Mouse (Mus musculus): ENCODE results near the gene Snapc4. TPM values are rescaled to one million over a fixed set of nuclear protein-coding genes. Genes with fewer than 3 reads are reported as not detected.
A peak's percentile ranks its signal among the peaks of the same experiment; 100 is the strongest.

Snapc4 gene
- polyA plus RNA-seq, 1 experiment: 59.2 TPM

- H3K4me1 ChIP-seq (ENCODE audit: control insufficient read depth, insufficient read depth, low read length): peaks cover 36% of the 10 kb centered on the region
- DNase-seq: peak in 1 of 2 experiments; percentile 33
- 40% methylated on average over 15 of the region's 15 CpGs for WGBS
- TF ChIP-seq CTCF (IDR thresholded peaks at IDR 0.05; ENCODE audit: borderline replicate concordance, insufficient read depth, low read depth, low read length) (no peak), POLR2A (IDR thresholded peaks at IDR 0.05; ENCODE audit: borderline replicate concordance, insufficient read depth, low read length) (no peak)
- no peak overlapping the region for H3K4me3 ChIP-seq (replicated peaks; ENCODE audit: insufficient read depth, low read depth, low read length)
- no peak overlapping the region for H3K27ac ChIP-seq (ENCODE audit: insufficient read depth, low read length)
- H3K27me3 ChIP-seq (ENCODE audit: control insufficient read depth, insufficient read depth, low read length): no peaks in the 10 kb centered on the region
These were observed 23.0 kb downstream of the Snapc4 start for GRCm38 (mm10) chr2:26357484-26357883.

- Histone ChIP-seq H3K27me3 (ENCODE audit: control insufficient read depth, insufficient read depth, low read length) (no peaks in the 10 kb centered on the region), H3K4me3 (replicated peaks; ENCODE audit: insufficient read depth, low read depth, low read length) (no peak overlapping the region), H3K27ac (ENCODE audit: insufficient read depth, low read length) (no peak overlapping the region), H3K4me1 (ENCODE audit: control insufficient read depth, insufficient read depth, low read length) (peaks cover 36% of the 10 kb centered on the region)
- DNase-seq: no peak
- WGBS: 74% methylated on average over 7 of the region's 7 CpGs
- TF ChIP-seq CTCF (IDR thresholded peaks at IDR 0.05; ENCODE audit: borderline replicate concordance, insufficient read depth, low read depth, low read length): no peak
- no peak for TF ChIP-seq POLR2A (IDR thresholded peaks at IDR 0.05; ENCODE audit: borderline replicate concordance, insufficient read depth, low read length)
These were observed 23.8 kb downstream of the Snapc4 start for GRCm38 (mm10) chr2:26356678-26357077.

GRCm38 (mm10) chr2:26356231-26356630 lies 24.2 kb downstream of the Snapc4 start:
- no peak overlapping the region for H3K27ac ChIP-seq (ENCODE audit: insufficient read depth, low read length)
- H3K27me3 ChIP-seq (ENCODE audit: control insufficient read depth, insufficient read depth, low read length): no peaks in the 10 kb centered on the region
- H3K4me3 ChIP-seq (replicated peaks; ENCODE audit: insufficient read depth, low read depth, low read length): no peak overlapping the region
- WGBS: 90% methylated on average over 4 of the region's 4 CpGs
- no peak for TF ChIP-seq POLR2A (IDR thresholded peaks at IDR 0.05; ENCODE audit: borderline replicate concordance, insufficient read depth, low read length)
- TF ChIP-seq CTCF (IDR thresholded peaks at IDR 0.05; ENCODE audit: borderline replicate concordance, insufficient read depth, low read depth, low read length): no peak
- DNase-seq: no peak
- peaks cover 37% of the 10 kb centered on the region for H3K4me1 ChIP-seq (ENCODE audit: control insufficient read depth, insufficient read depth, low read length)

GRCm38 (mm10) chr2:26354401-26354800 lies 26.1 kb downstream of the Snapc4 start:
- no peaks in the 10 kb centered on the region for H3K27me3 ChIP-seq (ENCODE audit: control insufficient read depth, insufficient read depth, low read length)
- TF ChIP-seq CTCF (IDR thresholded peaks at IDR 0.05; ENCODE audit: borderline replicate concordance, insufficient read depth, low read depth, low read length) (no peak), POLR2A (IDR thresholded peaks at IDR 0.05; ENCODE audit: borderline replicate concordance, insufficient read depth, low read length) (no peak)
- DNase-seq: peak in 1 of 2 experiments; percentile 15
- peaks cover 40% of the 10 kb centered on the region for H3K4me1 ChIP-seq (ENCODE audit: control insufficient read depth, insufficient read depth, low read length)
- no peak overlapping the region for H3K27ac ChIP-seq (ENCODE audit: insufficient read depth, low read length)
- 74% methylated on average over 4 of the region's 4 CpGs for WGBS
- no peak overlapping the region for H3K4me3 ChIP-seq (replicated peaks; ENCODE audit: insufficient read depth, low read depth, low read length)

DNA sequence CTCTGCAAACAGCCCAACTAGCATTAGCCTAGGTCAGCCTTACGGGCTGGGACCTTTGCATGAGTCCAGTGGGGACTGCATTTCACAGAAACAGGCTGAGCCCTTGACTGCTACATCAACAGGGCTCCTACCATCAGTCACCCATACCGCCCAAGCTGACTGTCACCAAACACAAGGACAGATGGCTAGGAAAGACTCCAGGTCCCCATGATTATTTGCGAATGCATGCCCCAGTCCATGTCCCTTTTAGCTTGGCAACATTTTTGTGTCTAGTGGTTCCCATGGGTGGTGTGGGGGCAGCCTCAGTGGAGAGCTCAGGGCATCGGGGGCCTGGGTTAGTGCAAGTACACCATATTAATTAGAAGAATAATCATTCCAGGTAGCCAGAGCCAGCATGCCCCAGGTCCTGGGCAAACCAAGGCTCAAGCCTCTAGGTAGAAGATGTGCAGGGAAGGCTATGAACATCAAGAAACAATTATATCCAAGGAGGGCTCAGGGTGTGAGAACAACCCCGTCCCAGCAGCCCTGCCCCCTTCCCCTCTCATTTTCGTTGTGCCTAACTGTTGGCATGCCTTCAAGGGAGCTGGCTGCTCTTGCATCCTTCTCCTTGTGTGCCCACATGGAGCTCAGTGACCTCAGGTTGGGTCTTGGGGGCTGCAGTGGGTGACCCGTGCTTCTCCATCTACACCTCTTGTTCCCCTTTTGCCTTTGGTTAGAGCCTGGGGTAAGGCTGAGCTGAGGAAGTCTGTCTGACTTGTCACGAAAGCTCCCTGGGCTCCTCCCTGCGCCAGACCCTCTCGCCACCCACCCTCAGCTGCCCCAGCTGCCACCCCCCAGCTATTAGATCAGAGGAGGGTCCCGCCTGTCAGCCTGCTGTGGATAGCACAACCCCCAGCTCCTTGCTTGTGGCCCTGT lies 27.1 kb downstream of the Snapc4 start:
- no peak for TF ChIP-seq CTCF (IDR thresholded peaks at IDR 0.05; ENCODE audit: borderline replicate concordance, insufficient read depth, low read depth, low read length)
- no peak for TF ChIP-seq POLR2A (IDR thresholded peaks at IDR 0.05; ENCODE audit: borderline replicate concordance, insufficient read depth, low read length)
- Histone ChIP-seq H3K4me3 (replicated peaks; ENCODE audit: insufficient read depth, low read depth, low read length) (peak overlapping the region; percentile 82), H3K4me1 (ENCODE audit: control insufficient read depth, insufficient read depth, low read length) (peaks cover 40% of the 10 kb centered on the region), H3K27ac (ENCODE audit: insufficient read depth, low read length) (peak overlapping the region; percentile 56), H3K27me3 (ENCODE audit: control insufficient read depth, insufficient read depth, low read length) (no peaks in the 10 kb centered on the region)
- peak; percentile 60 to 66 for DNase-seq
- WGBS: 41% methylated on average over 11 of the region's 11 CpGs

DNA sequence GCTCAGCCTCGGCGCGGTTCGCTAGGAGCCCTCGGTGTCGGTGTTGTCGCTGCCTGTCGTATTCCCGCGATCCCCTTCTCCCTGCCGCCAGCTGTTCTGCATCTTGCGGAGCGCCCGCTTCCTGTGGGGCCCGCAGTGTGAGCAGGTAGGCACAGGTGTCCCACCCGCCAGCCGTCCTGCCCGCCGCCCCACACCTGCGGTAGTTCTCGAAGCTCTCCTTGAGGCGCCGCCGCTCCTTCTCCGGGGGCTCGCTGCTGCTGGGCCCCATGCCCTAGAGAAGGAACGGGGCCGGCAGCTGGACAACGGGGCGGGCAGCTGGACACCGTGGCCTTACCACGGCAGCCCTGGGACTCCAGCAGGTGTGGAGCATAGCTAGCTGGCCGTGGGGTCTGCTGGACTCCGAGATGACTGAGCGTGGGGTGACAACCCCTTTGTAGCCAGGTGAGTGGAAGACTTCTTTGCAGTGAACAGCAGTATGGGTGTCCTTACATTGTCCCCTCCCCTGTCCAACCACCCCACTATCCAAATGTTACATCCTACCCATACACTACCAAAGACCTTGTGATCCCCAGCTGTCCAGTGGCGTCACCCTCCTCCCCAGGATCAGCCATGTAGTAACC lies 28.1 kb downstream of the Snapc4 start:
- peak overlapping the region; percentile 82 for H3K4me3 ChIP-seq (replicated peaks; ENCODE audit: insufficient read depth, low read depth, low read length)
- H3K4me1 ChIP-seq (ENCODE audit: control insufficient read depth, insufficient read depth, low read length): peaks cover 34% of the 10 kb centered on the region
- H3K27ac ChIP-seq (ENCODE audit: insufficient read depth, low read length): peak overlapping the region; percentile 56
- WGBS: under 1% methylated on average over 36 of the region's 36 CpGs
- DNase-seq: no peak
- no peak for TF ChIP-seq CTCF (IDR thresholded peaks at IDR 0.05; ENCODE audit: borderline replicate concordance, insufficient read depth, low read depth, low read length)
- TF ChIP-seq POLR2A (IDR thresholded peaks at IDR 0.05; ENCODE audit: borderline replicate concordance, insufficient read depth, low read length): no peak
- no peaks in the 10 kb centered on the region for H3K27me3 ChIP-seq (ENCODE audit: control insufficient read depth, insufficient read depth, low read length)

- Histone ChIP-seq H3K27ac (ENCODE audit: insufficient read depth, low read length) (peak within 1 kb of the TSS; percentile 77), H3K4me1 (ENCODE audit: control insufficient read depth, insufficient read depth, low read length) (peaks cover 27% of the 10 kb centered on the region), H3K27me3 (ENCODE audit: control insufficient read depth, insufficient read depth, low read length) (no peaks in the 10 kb centered on the region), H3K4me3 (replicated peaks; ENCODE audit: insufficient read depth, low read depth, low read length) (peak within 1 kb of the TSS; percentile 82)
- TF ChIP-seq CTCF (IDR thresholded peaks at IDR 0.05; ENCODE audit: borderline replicate concordance, insufficient read depth, low read depth, low read length): peak; percentile 60; the same call in 1 of the 2 replicates
- TF ChIP-seq POLR2A (IDR thresholded peaks at IDR 0.05; ENCODE audit: borderline replicate concordance, insufficient read depth, low read length): peak; percentile 41; the same call in 1 of the 2 replicates
- DNase-seq: peak; percentile 94 to 96
- WGBS: under 1% methylated on average over 62 of the region's 62 CpGs
These were observed 28.8 kb downstream of the Snapc4 start, which contains the start of gene Dnlz for GRCm38 (mm10) chr2:26351358-26352290. Gene Dnlz (minus strand): TSS chr2:26352110.
